Mouse (Mus musculus) adrenal gland, adult (tissue): ENCODE data around the gene 5730409E04Rik.

Experiments
- DNase-seq, 2 experiments: peaks; one replicate each; pipeline ENCODE4 v3.0.0; 2022 to 2023; ENCODE audit warnings: low spot score in 1 of 2; ENCODE audit not compliant: inconsistent age in 2 of 2

The 5730409E04Rik gene

DNA sequence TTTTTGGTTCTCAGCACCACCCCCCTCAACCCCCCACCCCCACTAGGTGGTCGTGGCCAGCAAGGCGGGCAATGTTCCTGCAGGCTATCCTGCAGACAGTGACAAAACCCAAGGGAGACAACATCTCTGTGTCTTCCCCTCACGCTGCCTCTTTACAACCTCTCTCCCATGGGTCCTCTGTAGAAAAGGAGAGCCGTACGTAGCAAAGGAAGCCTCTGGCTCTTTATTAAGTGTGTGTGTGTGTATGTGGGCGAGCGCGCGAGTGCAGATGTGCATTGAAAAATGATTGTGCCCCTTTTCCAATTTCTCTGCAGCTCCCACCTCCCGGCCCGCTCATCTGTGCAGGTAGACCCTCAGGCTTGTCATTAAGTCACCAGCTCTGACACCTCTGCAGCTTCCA, 26.7 kb downstream of the 5730409E04Rik start:
- DNase-seq = no peak

DNA sequence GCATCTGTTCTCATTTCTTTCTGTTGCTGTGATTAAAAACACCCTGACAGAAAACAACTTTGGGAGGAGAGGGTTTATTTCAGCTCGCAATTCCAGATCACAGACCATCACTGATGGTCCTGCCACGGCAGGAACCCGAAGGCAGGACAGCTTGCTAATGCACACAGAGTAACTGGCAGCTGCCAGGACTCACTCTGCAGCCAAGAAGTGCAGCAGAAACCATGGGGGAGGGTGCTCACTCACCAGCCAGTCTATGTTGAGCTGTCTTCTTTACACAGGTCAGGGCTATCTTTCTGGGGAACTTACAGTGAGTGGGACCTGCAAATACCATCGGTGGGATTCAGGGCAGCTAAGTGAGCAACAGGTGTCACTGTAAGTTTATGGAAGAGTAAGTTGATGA, 27.8 kb downstream of the 5730409E04Rik start:
- DNase-seq = no peak

DNA sequence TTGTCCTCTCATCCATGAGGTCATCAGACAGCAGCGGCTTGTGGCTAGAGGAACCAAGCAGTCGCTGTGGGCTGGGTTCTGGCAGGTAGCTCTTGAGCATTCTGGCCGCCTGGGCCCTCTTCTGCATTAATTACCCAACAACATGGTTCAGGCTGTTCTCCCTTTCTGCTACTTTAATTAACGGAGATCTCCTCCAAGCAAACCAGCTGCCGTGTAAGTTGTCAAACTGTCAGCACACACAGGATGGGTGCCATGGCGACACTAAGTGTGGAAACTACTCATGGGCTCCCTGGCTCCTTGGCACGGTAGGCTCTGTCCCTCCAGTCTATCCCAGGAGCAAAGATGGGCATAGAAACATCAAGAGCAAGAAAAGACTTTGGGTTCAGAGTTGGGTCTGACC, 29.7 kb downstream of the 5730409E04Rik start:
- no peak for DNase-seq

DNA sequence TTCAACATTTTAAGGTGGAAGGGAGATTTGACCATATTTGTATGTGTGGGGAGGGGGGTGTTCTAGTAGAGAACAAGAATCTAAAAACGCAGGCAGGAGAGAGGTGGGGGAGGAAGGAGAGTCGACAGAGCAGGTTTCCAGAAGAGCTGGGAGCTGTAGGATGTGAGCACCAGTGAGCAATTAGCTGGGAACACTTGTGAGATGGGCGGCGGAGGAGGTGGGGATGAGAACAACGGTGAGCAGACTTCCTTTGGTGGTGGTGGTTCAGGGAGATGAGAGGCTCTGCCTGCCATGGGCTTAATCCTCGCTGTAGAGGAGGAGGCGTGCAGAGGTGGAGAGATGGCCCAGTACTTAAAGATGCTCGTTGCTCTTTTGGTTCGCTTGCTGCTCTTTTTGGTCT, 32.3 kb downstream of the 5730409E04Rik start:
- DNase-seq = no peak

DNA sequence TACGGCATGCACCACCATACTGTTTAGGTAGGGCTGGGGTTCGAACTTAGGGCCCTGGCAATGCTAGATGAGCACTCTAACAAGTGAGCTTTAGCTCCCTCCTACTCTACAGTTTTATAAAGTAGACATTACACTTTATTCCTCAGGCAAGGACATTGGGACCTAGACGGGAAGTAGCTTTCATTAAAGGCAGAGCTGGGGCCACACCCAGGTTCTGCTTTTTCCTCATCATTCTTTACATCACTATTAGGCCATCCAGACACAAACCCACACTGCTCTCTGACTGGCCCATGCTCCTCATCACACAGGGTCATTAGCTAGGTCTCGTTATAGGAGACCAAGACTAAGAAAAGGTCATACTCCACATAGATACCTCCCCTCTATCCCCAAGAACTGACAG, 34.2 kb downstream of the 5730409E04Rik start:
- no peak for DNase-seq

DNA sequence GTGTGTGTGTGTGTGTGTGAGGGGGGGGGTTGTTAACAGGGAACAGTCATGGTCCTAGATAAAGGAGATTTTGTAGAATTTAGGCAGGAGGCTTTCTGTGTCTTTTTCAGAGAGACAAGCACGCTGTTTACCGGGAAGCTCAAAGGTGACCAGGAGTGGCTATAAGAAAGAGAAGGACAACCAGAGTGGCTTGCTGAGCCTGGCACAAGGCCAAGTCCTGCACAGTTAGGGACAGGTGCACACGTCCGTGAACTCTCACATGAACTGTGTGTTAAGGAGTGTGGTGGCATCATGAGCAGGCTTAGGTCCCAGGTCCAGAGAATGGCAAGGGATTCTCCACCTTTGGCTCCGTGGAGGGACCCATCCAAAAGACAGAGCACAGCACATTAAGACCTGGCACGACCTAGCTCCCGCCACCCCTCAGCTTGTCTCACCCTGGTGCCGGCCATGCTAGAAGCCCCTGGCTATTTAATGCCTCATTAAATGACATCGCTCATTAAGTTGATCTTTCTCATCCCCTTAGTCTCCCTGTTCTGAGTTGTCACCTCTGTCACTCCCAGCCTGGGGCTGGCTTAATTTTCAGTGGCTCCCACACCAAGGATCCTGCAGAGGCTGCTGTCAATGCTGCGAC, 34.8 kb downstream of the 5730409E04Rik start:
- no peak for DNase-seq

DNA sequence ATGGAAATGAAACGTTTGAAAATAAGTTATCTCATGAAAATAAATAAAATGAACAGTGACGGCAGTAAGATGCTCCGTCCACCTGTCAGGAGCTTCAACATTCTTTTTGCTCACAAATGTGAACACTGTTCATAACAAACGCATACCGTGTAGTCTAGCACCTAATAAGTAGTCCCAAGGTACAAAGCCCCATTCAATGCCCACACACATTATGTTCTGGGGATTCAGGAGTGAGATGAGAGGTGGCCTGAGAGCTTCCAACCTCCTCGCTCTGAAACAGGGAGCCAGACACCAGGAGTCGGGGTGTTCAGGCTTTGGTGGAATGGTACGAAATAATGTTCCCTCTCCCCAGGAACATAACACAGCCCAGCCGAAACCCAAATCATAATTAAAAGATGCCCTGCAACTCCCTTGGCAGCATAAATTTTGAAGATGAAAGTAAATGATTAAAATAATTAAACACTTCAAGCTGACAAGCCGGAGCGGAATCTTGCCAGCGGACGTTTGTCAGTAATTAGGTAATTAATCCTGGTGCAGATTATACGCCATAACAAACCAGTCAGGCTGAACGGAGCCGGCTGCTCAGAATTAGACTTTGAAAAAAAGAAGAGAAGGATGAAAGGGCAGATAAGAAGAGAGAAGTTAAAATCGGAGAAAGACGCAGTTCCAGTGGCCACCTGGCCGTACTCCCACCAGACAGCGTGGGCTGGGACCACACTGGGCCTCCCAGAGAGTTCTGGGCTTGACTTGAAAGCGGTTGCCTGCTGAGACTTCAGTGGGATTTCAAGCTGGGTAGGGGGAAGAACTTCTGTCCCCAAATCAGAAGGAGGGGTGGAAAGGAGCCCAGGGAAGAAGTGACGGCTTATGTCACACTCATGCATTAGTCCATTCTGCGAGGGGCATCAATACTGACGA, 38.6 kb downstream of the 5730409E04Rik start:
- DNase-seq = no peak

DNA sequence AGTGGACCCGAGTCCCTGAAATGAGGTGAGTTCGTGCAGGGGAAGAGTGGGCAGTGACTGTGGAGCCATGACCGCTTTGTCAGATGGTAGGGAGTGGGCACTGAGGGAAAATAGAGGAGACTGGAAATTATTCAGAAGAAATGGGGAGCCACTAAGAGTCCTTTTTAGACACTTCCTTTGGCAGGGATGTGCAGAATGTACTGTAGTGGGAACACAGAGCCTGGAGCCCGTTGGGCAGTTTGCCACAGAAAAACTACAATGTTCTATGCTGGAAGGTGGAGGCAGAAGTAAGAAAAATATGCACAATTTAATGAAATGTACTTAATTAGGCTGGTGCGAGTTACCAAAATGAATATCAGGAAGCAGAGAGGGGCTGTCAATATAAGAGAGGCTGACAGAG, 43.5 kb downstream of the 5730409E04Rik start:
- DNase-seq = no peak

DNA sequence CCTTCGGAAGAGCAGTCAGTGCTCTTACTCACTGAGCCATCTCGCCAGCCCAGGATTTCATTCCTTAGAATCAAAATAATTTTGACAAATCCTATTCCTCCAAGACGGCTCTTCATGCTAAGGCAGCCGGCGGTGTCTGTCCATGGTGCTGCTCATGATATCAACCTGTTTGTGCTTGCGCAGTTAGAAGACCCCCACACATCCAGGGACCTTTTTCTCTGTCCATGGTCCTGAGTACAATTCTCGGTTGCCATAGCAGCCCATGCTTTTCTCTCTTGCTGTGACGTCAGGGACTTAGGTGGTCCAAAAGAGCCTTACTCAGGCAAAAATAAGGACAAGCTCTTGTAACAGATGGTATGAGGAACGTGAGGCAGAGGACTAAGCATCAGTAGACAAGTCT, 45.7 kb downstream of the 5730409E04Rik start:
- DNase-seq = no peak

DNA sequence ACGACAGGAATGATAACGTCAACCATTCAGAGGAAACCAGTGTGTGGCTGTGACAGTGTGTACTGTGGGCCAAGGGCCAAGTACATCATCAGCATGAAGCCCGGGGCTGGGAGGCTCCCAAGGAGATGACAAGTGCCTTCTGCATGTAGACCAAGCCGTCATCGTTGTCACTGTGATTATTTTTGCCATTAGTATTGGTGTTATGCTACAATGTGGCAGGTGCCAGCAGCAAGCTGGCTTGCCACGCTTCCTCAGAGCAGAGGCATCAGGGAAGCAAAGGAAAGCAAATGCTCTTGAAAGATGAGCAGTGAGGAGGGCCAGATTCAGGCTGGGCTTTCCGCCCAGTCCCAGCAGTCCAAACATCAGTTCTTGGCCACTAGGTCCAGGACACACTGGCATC, 51.6 kb downstream of the 5730409E04Rik start:
- no peak for DNase-seq
